Mouse (Mus musculus) heart, postnatal 0 days (tissue): Measurements from ENCODE around the gene Creg2.

Experiments used
- CTCF ChIP-seq: IDR thresholded peaks from 2 replicates; pipeline ENCODE4 v1.5.1; 2016; ENCODE audit warnings: antibody characterized with exemption, control low read depth, low read depth
- EP300 ChIP-seq: IDR thresholded peaks from 2 replicates; pipeline ENCODE4 v1.6.1; 2016; ENCODE audit warnings: antibody characterized with exemption, low read depth

DNA sequence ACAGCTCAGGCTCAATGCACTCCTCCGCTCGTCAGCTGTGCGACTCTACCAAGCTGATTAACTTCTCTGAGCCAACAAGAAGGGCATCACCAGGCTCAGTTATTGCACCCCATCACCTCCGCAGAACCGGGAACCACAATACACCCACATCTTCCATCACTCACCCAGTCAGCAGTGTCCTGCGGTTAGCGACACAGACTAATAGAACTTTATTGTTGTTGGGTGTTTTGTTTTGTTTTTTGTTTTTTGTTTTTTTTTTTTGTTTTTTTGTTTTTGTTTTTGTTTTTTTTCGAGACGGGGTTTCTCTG is at the start of gene Creg2:
- TF ChIP-seq CTCF (no peak), EP300 (no peak)
